Mouse (Mus musculus): ENCODE data around the gene Creb5.

GRCm38 (mm10) chr6:53733999-53734398, 446.9 kb downstream of the Creb5 start:
- TF ChIP-seq CTCF (IDR thresholded peaks at IDR 0.05; ENCODE audit: borderline replicate concordance, insufficient read depth, low read depth, low read length), result no peak
- TF ChIP-seq POLR2A (IDR thresholded peaks at IDR 0.05; ENCODE audit: borderline replicate concordance, insufficient read depth, low read length), result no peak

Measured in cerebellum, adult 2 months (tissue).